Mouse (Mus musculus) neural tube, embryonic 11.5 days (tissue): ENCODE results near the gene Nprl3. TPM values are rescaled to one million over a fixed set of nuclear protein-coding genes. Genes with fewer than 3 reads are reported as not detected.

Experiments used
- ATAC-seq: fragments of 200-750 bp; cut with Nextera tagmentation; 2 replicates; pipeline ENCODE4 v1.8.0; 2017; ENCODE audit warnings: moderate number of reproducible peaks, mild to moderate bottlenecking, moderate TSS enrichment, moderate library complexity; ENCODE audit not compliant: insufficient read depth, low FRiP score, low TSS enrichment
- DNase-seq: peaks from one replicate; pipeline ENCODE4 v3.0.0-alpha.2; 2015; ENCODE audit warnings: low spot score
- H3K27ac ChIP-seq: fragments of 300-500 bp; sonication (generic); 2 replicates; pipeline ENCODE4 v1.5.1; 2014; ENCODE audit warnings: low read depth, mild to moderate bottlenecking, low read length
- H3K27me3 ChIP-seq: fragments of 300-500 bp; sonication (generic); 2 replicates; pipeline ENCODE4 v1.6.1; 2014; ENCODE audit warnings: mild to moderate bottlenecking, low read length, mixed read lengths; ENCODE audit not compliant: control insufficient read depth, insufficient read depth
- H3K36me3 ChIP-seq: fragments of 300-500 bp; sonication (generic); 2 replicates; pipeline ENCODE4 v1.6.1; 2014; ENCODE audit warnings: mild to moderate bottlenecking, low read length, moderate library complexity, mixed read lengths; ENCODE audit not compliant: control insufficient read depth, insufficient read depth
- H3K4me1 ChIP-seq: fragments of 300-500 bp; sonication (generic); 2 replicates; pipeline ENCODE4 v1.6.1; 2014; ENCODE audit warnings: low read length, mixed read lengths; ENCODE audit not compliant: control insufficient read depth, insufficient read depth
- H3K4me2 ChIP-seq: fragments of 300-500 bp; sonication (generic); 2 replicates; pipeline ENCODE4 v1.6.1; 2014; ENCODE audit warnings: low read depth, mild to moderate bottlenecking, moderate library complexity
- H3K4me3 ChIP-seq: fragments of 300-500 bp; sonication (generic); 2 replicates; pipeline ENCODE4 v1.5.1; 2014; ENCODE audit warnings: low read depth, low read length
- H3K9ac ChIP-seq: fragments of 300-500 bp; sonication (generic); 2 replicates; pipeline ENCODE4 v1.6.1; 2014; ENCODE audit warnings: mild to moderate bottlenecking, low read length
- H3K9me3 ChIP-seq: fragments of 300-500 bp; sonication (generic); 2 replicates; pipeline ENCODE4 v1.6.1; 2016; ENCODE audit warnings: low read length; ENCODE audit not compliant: control insufficient read depth
- WGBS: fragments of 180-500 bp; shearing (Covaris S2); extraction: QIAGEN DNeasy Blood & Tissue Kit; methylation state at CpG from one replicate; pipeline ENCODE4 v1.1.7; 2014; 5-methylcytosine and 5-hydroxymethylcytosine counted together
- polyA plus RNA-seq: library from polyadenylated mRNA; unstranded; fragments of >200 nt; fragmentation: Nextera tagmentation; extraction: Ambion mirVana; gene quantifications from 2 replicates; pipeline ENCODE4 v1.2.1, GENCODE M21; 2014

The Nprl3 gene
- polyA plus RNA-seq, 1 experiment from 2014 or later, result 33.0 TPM

DNA sequence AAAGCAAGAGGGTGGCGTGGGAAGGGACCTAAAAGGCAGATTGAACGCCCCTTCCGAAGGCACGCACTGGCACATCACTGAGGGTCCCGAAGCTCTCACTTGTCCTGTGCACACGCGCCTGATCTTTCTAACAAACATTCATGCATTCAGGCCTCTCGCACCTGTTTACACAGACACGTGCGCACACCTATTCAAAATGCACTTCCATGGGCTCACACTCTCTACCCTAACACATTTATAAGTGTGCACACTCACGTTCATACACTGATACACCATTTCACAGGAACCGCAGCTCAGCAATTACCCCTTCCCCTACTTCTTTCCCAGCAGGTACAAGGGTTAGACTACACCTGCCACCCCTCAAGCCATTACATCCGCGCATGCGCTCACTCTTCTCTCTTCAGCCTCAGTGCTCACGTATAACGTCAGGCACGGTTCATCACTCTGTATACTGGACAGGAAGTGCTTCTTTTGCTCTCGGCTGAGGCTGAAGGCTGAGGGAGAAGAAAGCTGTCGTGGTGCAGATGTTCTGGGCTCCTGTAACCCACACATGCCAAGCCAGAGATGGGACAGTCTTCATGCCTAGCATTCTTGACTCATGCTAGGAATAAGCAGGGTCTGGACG is 44.8 kb downstream of the Nprl3 start:
- Histone ChIP-seq H3K36me3 (no peaks in the 10 kb centered on the region), H3K4me3 (peak overlapping the region; percentile 85), H3K9ac (peak overlapping the region; percentile 89), H3K27ac (no peak overlapping the region), H3K4me2 (peak overlapping the region; percentile 99), H3K27me3 (peaks cover 6% of the 10 kb centered on the region; the same call in 1 of the 2 replicates), H3K4me1 (peaks cover 24% of the 10 kb centered on the region), H3K9me3 (no peaks in the 10 kb centered on the region)
- WGBS, result 9% methylated on average over 21 of the region's 21 CpGs
- no peak for ATAC-seq
- no peak for DNase-seq

DNA sequence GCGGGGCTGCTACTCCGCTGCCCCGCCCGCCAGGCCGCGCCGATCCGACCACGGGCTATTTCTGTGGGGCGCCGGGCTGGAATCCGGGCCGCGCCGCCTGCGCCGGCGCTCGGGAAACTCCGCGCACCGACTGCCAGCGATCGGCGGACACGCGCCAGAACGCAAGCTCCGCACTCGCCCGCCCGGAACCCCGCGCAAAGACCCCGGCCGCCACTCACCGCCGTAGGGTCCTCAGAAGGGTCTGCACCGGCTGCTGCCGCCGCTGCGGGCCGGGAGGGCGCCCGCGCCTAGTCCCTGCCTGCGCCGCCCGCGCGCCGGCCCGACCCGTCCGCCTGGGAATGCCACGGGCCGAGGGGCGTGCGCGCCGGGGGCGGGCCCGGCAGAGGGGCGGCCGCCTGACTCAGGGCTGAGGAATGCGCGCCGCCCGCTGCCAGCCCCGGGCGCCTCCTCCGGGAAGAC is 45.5 kb downstream of the Nprl3 start, which contains the start of gene Rhbdf1:
TSS of gene Rhbdf1 (minus strand) at position 350 of the 459 bp plus-strand sequence.
- under 1% methylated on average over 60 of the region's 72 CpGs for WGBS
- no peaks in the 10 kb centered on the region for H3K9me3 ChIP-seq
- H3K27me3 ChIP-seq, result peaks cover 6% of the 10 kb centered on the region; the same call in 1 of the 2 replicates
- peak within 1 kb of the TSS; percentile 85 for H3K4me3 ChIP-seq
- ATAC-seq (peak; percentile 3; the same call in 1 of the 2 replicates), DNase-seq (peak; percentile 76)
- H3K9ac ChIP-seq, result peak within 1 kb of the TSS; percentile 89
- peaks cover 22% of the 10 kb centered on the region for H3K4me1 ChIP-seq
- no peaks in the 10 kb centered on the region for H3K36me3 ChIP-seq
- H3K4me2 ChIP-seq, result peak within 1 kb of the TSS; percentile 99
- H3K27ac ChIP-seq, result peak within 1 kb of the TSS; percentile 40

DNA sequence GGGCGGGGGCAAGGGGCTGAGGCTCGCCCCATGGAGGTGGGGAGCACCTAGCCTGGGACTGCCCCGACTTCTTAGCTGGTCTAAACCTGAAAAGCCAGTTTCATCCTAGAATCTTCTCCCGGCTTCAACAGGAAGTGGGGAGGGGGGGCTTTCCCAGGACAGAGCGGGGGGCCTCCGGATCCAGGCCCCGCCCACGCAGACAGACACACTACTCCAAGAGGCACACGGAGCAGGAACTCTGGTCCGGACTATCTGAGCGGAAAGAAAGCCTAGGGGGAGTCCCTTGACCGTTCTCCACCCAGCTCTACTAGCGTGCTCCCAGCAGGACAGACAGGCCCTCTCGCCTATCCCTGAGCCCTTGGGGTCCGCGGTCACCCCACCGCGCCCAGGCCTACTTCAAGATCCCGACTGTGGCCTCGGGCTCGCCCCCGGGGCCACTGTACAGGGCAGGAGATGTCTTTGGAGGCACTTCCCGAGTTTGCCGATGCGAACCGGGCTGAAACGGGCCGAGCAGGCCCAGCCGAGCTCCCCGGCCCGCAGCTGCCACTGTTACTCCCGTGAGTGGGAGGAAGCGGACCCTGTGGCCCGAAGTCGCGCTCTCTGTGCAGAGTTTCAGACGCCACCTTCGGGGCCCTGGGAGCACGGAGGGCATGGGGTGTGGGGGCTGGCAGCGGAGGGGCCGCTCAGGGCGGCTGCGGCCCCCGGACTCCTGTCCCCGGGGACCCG is 46.1 kb downstream of the Nprl3 start:
- no peaks in the 10 kb centered on the region for H3K9me3 ChIP-seq
- H3K4me1 ChIP-seq, result peaks cover 17% of the 10 kb centered on the region
- peak overlapping the region; percentile 85 for H3K4me3 ChIP-seq
- H3K9ac ChIP-seq, result peak overlapping the region; percentile 89
- DNase-seq (peak; percentile 64), ATAC-seq (peak; percentile 22)
- peak overlapping the region; percentile 40 for H3K27ac ChIP-seq
- H3K4me2 ChIP-seq, result peak overlapping the region; percentile 99
- H3K27me3 ChIP-seq, result peaks cover 6% of the 10 kb centered on the region; the same call in 1 of the 2 replicates
- WGBS, result under 1% methylated on average over 46 of the region's 46 CpGs
- no peaks in the 10 kb centered on the region for H3K36me3 ChIP-seq

DNA sequence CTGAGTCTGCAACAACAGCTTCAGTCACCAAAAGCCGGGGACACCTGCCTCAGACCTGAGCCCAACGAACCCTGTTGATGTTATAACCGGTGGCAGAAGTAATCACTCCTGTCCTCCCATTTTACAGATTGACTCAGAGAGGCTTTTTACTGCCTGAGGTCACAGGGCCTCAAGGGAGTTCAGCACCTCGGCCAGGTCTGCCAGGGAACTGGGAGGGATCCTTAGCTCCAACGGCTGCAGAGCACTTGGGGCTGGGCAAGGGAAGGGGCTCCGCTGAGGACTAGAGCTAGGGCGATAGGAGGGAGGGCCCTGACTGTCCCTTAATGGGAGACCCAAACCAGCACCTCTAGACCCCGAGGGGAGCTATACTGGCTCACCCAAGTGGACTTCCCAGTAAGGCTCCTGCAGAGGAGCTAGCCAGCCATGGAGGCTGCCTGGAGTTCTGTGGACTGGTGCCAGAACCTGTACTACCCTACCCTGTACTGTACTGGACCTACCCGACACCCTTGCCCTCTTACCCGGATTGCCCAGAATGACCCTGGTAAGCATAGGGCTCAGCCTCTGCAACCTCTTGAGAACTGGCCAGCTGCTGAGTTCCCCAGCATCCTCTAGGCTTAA is 46.8 kb downstream of the Nprl3 start:
- Histone ChIP-seq H3K36me3 (no peaks in the 10 kb centered on the region), H3K9me3 (no peaks in the 10 kb centered on the region), H3K4me2 (peak overlapping the region; percentile 99), H3K4me1 (peaks cover 17% of the 10 kb centered on the region; the same call in 1 of the 2 replicates), H3K27ac (no peak overlapping the region), H3K4me3 (peak overlapping the region; percentile 85), H3K9ac (peak overlapping the region; percentile 89), H3K27me3 (peaks cover 6% of the 10 kb centered on the region; the same call in 1 of the 2 replicates)
- DNase-seq (no peak), ATAC-seq (peak; percentile 32; the same call in 1 of the 2 replicates)
- 35% methylated on average over 10 of the region's 10 CpGs for WGBS

DNA sequence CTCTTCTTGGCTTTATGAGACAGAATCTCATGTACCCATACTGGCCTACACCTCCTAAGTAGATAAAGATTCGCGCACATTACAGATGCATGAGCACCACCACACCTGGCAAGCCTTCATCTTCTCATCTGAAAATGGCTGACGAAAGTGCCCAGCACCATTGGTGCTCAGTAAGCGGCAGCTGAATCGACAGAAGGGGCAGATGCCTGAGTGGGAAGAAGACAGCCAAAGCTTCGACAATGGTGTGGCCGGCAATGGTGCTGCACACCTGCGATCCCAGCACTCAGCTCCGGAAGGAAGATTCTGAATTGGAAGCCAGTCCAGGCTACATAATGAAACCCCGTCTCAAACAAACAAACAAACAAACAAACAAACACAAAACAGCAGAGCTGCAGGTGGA is 48.2 kb downstream of the Nprl3 start:
- Histone ChIP-seq H3K27me3 (peaks cover 6% of the 10 kb centered on the region; the same call in 1 of the 2 replicates), H3K4me2 (no peak overlapping the region), H3K9me3 (no peaks in the 10 kb centered on the region), H3K4me1 (peaks cover 14% of the 10 kb centered on the region; the same call in 1 of the 2 replicates), H3K36me3 (no peaks in the 10 kb centered on the region), H3K27ac (no peak overlapping the region), H3K9ac (no peak overlapping the region), H3K4me3 (no peak overlapping the region)
- WGBS, result 91% methylated on average over 10 of the region's 10 CpGs
- no peak for DNase-seq
- ATAC-seq, result no peak

DNA sequence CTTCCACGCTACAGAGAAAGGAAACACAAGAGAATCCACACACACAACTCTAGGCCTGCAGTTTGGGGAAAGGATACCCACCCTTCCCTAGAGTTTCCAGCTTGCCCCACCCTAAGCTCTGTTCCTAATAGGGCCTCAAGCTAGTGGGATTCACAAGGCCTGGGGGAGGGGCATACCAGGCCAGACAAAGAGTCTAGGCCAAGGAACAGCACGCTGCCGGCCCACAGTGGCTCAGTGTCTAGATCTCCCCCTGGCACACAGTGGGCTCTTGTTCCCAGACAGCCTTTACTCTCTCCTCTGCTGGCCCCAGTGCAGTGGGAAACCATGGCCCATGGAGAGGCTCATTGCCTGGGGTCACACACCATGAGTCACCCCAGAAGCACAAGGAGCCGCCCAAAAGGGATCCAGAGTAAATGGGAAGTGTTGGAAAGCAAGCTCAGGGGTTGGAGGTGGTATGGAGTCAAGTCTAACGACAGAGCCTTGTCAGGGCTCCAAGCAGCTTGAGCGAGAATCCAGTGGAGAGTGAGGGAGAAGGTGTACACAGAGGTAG is 48.9 kb downstream of the Nprl3 start:
- Histone ChIP-seq H3K27me3 (peaks cover 4% of the 10 kb centered on the region; the same call in 1 of the 2 replicates), H3K9me3 (no peaks in the 10 kb centered on the region), H3K4me2 (no peak overlapping the region), H3K27ac (no peak overlapping the region), H3K9ac (no peak overlapping the region), H3K4me1 (peaks cover 14% of the 10 kb centered on the region; the same call in 1 of the 2 replicates), H3K36me3 (no peaks in the 10 kb centered on the region), H3K4me3 (no peak overlapping the region)
- 63% methylated on average over 6 of the region's 6 CpGs for WGBS
- no peak for ATAC-seq
- DNase-seq, result peak; percentile 64

DNA sequence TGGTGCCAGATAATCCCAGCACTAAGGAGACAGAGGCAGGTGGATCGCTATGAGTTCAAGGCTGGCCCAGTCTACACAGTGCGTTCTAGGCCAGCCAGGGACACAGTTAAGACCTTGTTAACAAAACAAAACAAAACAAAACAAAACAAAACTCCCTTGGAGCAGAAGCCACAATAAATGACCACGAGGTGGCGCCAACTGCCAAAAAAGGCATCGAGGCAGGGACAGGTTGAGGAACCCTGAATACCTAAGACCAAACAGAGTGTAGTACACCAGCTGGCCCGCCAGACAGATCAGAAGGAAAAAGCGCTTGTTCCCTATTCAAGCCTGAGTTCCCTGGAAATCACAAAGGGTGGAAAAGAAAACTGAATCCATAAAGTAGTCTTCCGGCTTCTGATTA is 50.7 kb downstream of the Nprl3 start:
- H3K9me3 ChIP-seq, result no peaks in the 10 kb centered on the region
- no peak overlapping the region for H3K4me3 ChIP-seq
- H3K27me3 ChIP-seq, result no peaks in the 10 kb centered on the region
- H3K27ac ChIP-seq, result no peak overlapping the region
- no peaks in the 10 kb centered on the region for H3K36me3 ChIP-seq
- H3K4me2 ChIP-seq, result no peak overlapping the region
- WGBS, result 23% methylated on average over 8 of the region's 8 CpGs
- H3K9ac ChIP-seq, result no peak overlapping the region; the same call in 1 of the 2 replicates
- ATAC-seq (no peak; the same call in 1 of the 2 replicates), DNase-seq (peak; percentile 80)
- 0 out of 2 replicates have a peak, but pooled peaks cover 6% of the 10 kb centered on the region for H3K4me1 ChIP-seq
